Mouse (Mus musculus) heart, embryonic 12.5 days (tissue): ENCODE measurements around the gene Exoc3l2. TPM values are rescaled to one million over a fixed set of nuclear protein-coding genes. Genes with fewer than 3 reads are reported as not detected.
A peak's percentile ranks its signal among the peaks of the same experiment; 100 is the strongest.

Experiments used
- ATAC-seq: fragments of 200-750 bp; cut with Nextera tagmentation; 2 replicates; pipeline ENCODE4 v1.8.0; 2017; ENCODE audit warnings: moderate TSS enrichment, moderate library complexity; ENCODE audit not compliant: insufficient number of reproducible peaks, low FRiP score
- H3K27ac ChIP-seq: fragments of 300-500 bp; sonication (generic); 2 replicates; pipeline ENCODE4 v1.5.1; 2016; ENCODE audit warnings: mild to moderate bottlenecking, moderate library complexity; ENCODE audit not compliant: poor library complexity, severe bottlenecking
- H3K27me3 ChIP-seq: fragments of 300-500 bp; sonication (generic); replicated peaks from 2 replicates; pipeline ENCODE4 v1.6.1; 2016; ENCODE audit warnings: mild to moderate bottlenecking, moderate library complexity
- H3K36me3 ChIP-seq: fragments of 300-500 bp; sonication (generic); 2 replicates; pipeline ENCODE4 v1.6.1; 2016; ENCODE audit warnings: mild to moderate bottlenecking, moderate library complexity
- H3K4me1 ChIP-seq: fragments of 300-500 bp; sonication (generic); replicated peaks from 2 replicates; pipeline ENCODE4 v1.6.1; 2016; ENCODE audit warnings: mild to moderate bottlenecking
- H3K4me2 ChIP-seq: fragments of 300-500 bp; sonication (generic); 2 replicates; pipeline ENCODE4 v1.6.1; 2016; ENCODE audit warnings: mild to moderate bottlenecking, moderate library complexity
- H3K4me3 ChIP-seq: fragments of 300-500 bp; sonication (generic); 2 replicates; pipeline ENCODE4 v1.5.1; 2016; ENCODE audit warnings: mild to moderate bottlenecking
- H3K9ac ChIP-seq: fragments of 300-500 bp; sonication (generic); 2 replicates; pipeline ENCODE4 v1.6.1; 2016; ENCODE audit warnings: mild to moderate bottlenecking, moderate library complexity
- H3K9me3 ChIP-seq: fragments of 300-500 bp; sonication (generic); replicated peaks from 2 replicates; pipeline ENCODE4 v1.6.1; 2016; ENCODE audit warnings: mild to moderate bottlenecking, moderate library complexity
- WGBS: fragments of 180-500 bp; shearing (Covaris S2); methylation state at CpG from one replicate; pipeline ENCODE4 v1.1.7; 2016; 5-methylcytosine and 5-hydroxymethylcytosine counted together
- polyA plus RNA-seq: library from polyadenylated mRNA; unstranded; fragments of >200 nt; fragmentation: Nextera tagmentation; extraction: Ambion mirVana; gene quantifications from 2 replicates; pipeline ENCODE4 v1.2.1, GENCODE M21; 2016

Exoc3l2 gene
- polyA plus RNA-seq, 1 experiment from 2014 or later, result 3.1 TPM

GRCm38 (mm10) chr7:19489525-19489924 lies 26.4 kb downstream of the Exoc3l2 start:
- H3K36me3 ChIP-seq, result peaks cover 4% of the 10 kb centered on the region; the same call in 1 of the 2 replicates
- peaks cover 51% of the 10 kb centered on the region for H3K27me3 ChIP-seq

GRCm38 (mm10) chr7:19491731-19492130 lies 28.6 kb downstream of the Exoc3l2 start:
- Histone ChIP-seq H3K9me3 (no peaks in the 10 kb centered on the region), H3K36me3 (peaks cover 6% of the 10 kb centered on the region; the same call in 1 of the 2 replicates), H3K4me1 (peaks cover 18% of the 10 kb centered on the region), H3K27me3 (peaks cover 50% of the 10 kb centered on the region), H3K9ac (peak overlapping the region; percentile 66), H3K27ac (peak overlapping the region; percentile 16; the same call in 1 of the 2 replicates), H3K4me3 (peak overlapping the region; percentile 36), H3K4me2 (peak overlapping the region; percentile 68)
- 4% methylated on average over 26 of the region's 26 CpGs for WGBS
- ATAC-seq, result peak; percentile 43

More at GRCm38 (mm10) chr7:19489525-19489924, 26.4 kb downstream of the Exoc3l2 start:
- H3K27ac ChIP-seq, result no peak overlapping the region
- ATAC-seq, result no peak
- peaks cover 13% of the 10 kb centered on the region for H3K4me1 ChIP-seq
- H3K9ac ChIP-seq, result no peak overlapping the region
- no peaks in the 10 kb centered on the region for H3K9me3 ChIP-seq
- WGBS, result 23% methylated on average over 31 of the region's 31 CpGs
- H3K4me3 ChIP-seq, result peak overlapping the region; percentile 21
- peak overlapping the region; percentile 44 for H3K4me2 ChIP-seq

GRCm38 (mm10) chr7:19494751-19495474 lies 31.8 kb downstream of the Exoc3l2 start:
- peaks cover 13% of the 10 kb centered on the region; the same call in 1 of the 2 replicates for H3K4me1 ChIP-seq
- no peak overlapping the region for H3K4me3 ChIP-seq
- no peak for ATAC-seq
- peaks cover 21% of the 10 kb centered on the region for H3K27me3 ChIP-seq
- H3K9me3 ChIP-seq, result no peaks in the 10 kb centered on the region
- 0 out of 2 replicates have a peak, but pooled peaks cover 3% of the 10 kb centered on the region for H3K36me3 ChIP-seq
- no peak overlapping the region for H3K27ac ChIP-seq
- 78% methylated on average over 25 of the region's 25 CpGs for WGBS
- H3K9ac ChIP-seq, result no peak overlapping the region
- no peak overlapping the region for H3K4me2 ChIP-seq

- Histone ChIP-seq H3K9ac (no peak overlapping the region), H3K36me3 (0 out of 2 replicates have a peak, but pooled peaks cover 3% of the 10 kb centered on the region), H3K4me2 (no peak overlapping the region), H3K4me3 (no peak overlapping the region), H3K4me1 (peaks cover 13% of the 10 kb centered on the region; the same call in 1 of the 2 replicates), H3K27me3 (peaks cover 15% of the 10 kb centered on the region), H3K9me3 (no peaks in the 10 kb centered on the region), H3K27ac (no peak overlapping the region)
- 58% methylated on average over 20 of the region's 20 CpGs for WGBS
- no peak for ATAC-seq
Measured at GRCm38 (mm10) chr7:19495521-19496213, 32.5 kb downstream of the Exoc3l2 start.

GRCm38 (mm10) chr7:19496214-19496555 lies 33.1 kb downstream of the Exoc3l2 start:
- 75% methylated on average over 5 of the region's 5 CpGs for WGBS
- Histone ChIP-seq H3K4me3 (no peak overlapping the region), H3K36me3 (0 out of 2 replicates have a peak, but pooled peaks cover 3% of the 10 kb centered on the region), H3K4me2 (no peak overlapping the region), H3K9ac (no peak overlapping the region), H3K4me1 (peaks cover 13% of the 10 kb centered on the region; the same call in 1 of the 2 replicates), H3K27me3 (peaks cover 10% of the 10 kb centered on the region; the same call in 1 of the 2 replicates), H3K27ac (no peak overlapping the region), H3K9me3 (no peaks in the 10 kb centered on the region)
- no peak for ATAC-seq

GRCm38 (mm10) chr7:19498326-19498725 lies 35.2 kb downstream of the Exoc3l2 start:
- Histone ChIP-seq H3K4me2 (no peak overlapping the region), H3K4me3 (no peak overlapping the region), H3K4me1 (peaks cover 5% of the 10 kb centered on the region; the same call in 1 of the 2 replicates), H3K27ac (no peak overlapping the region), H3K9me3 (no peaks in the 10 kb centered on the region), H3K9ac (no peak overlapping the region), H3K27me3 (0 out of 2 replicates have a peak, but pooled peaks cover 3% of the 10 kb centered on the region), H3K36me3 (0 out of 2 replicates have a peak, but pooled peaks cover 3% of the 10 kb centered on the region)
- ATAC-seq, result no peak
- 73% methylated on average over 4 of the region's 4 CpGs for WGBS

GRCm38 (mm10) chr7:19500420-19501363 lies 37.6 kb downstream of the Exoc3l2 start:
- WGBS, result 66% methylated on average over 12 of the region's 12 CpGs
- Histone ChIP-seq H3K36me3 (no peaks in the 10 kb centered on the region), H3K9me3 (no peaks in the 10 kb centered on the region), H3K4me3 (no peak overlapping the region), H3K27me3 (no peaks in the 10 kb centered on the region), H3K4me2 (no peak overlapping the region), H3K27ac (no peak overlapping the region), H3K9ac (no peak overlapping the region), H3K4me1 (no peaks in the 10 kb centered on the region)
- no peak for ATAC-seq

- 75% methylated on average over 4 of the region's 4 CpGs for WGBS
- Histone ChIP-seq H3K27me3 (no peaks in the 10 kb centered on the region), H3K9ac (0 out of 2 replicates have a peak overlapping the region, but pooled peaks have one; percentile 1), H3K4me1 (0 out of 2 replicates have a peak, but pooled peaks cover 4% of the 10 kb centered on the region), H3K36me3 (no peaks in the 10 kb centered on the region), H3K4me2 (no peak overlapping the region), H3K9me3 (no peaks in the 10 kb centered on the region), H3K27ac (no peak overlapping the region), H3K4me3 (no peak overlapping the region)
- ATAC-seq, result no peak
Measured at GRCm38 (mm10) chr7:19501658-19502057, 38.5 kb downstream of the Exoc3l2 start.

- ATAC-seq, result no peak
- no peak overlapping the region for H3K27ac ChIP-seq
- no peak overlapping the region for H3K9ac ChIP-seq
- no peak overlapping the region for H3K4me2 ChIP-seq
- no peak overlapping the region for H3K4me3 ChIP-seq
- H3K27me3 ChIP-seq, result no peaks in the 10 kb centered on the region
- H3K36me3 ChIP-seq, result no peaks in the 10 kb centered on the region
- H3K9me3 ChIP-seq, result no peaks in the 10 kb centered on the region
- 27% methylated on average over 5 of the region's 5 CpGs for WGBS
- peaks cover 16% of the 10 kb centered on the region for H3K4me1 ChIP-seq
Measured at GRCm38 (mm10) chr7:19503481-19504068, 40.4 kb downstream of the Exoc3l2 start.

- Histone ChIP-seq H3K9ac (no peak overlapping the region), H3K4me1 (peaks cover 26% of the 10 kb centered on the region), H3K27me3 (no peaks in the 10 kb centered on the region), H3K4me2 (peak overlapping the region; percentile 97), H3K27ac (no peak overlapping the region), H3K9me3 (no peaks in the 10 kb centered on the region), H3K4me3 (peak overlapping the region; percentile 95; the same call in 1 of the 2 replicates), H3K36me3 (no peaks in the 10 kb centered on the region)
- whole genome bisulfite sequencing, result 30% methylated on average over 6 of the region's 6 CpGs
- no peak for ATAC-seq
Measured at GRCm38 (mm10) chr7:19506326-19506725, 43.2 kb downstream of the Exoc3l2 start.
